Mouse (Mus musculus): ENCODE data around the gene Rpl19.

DNA sequence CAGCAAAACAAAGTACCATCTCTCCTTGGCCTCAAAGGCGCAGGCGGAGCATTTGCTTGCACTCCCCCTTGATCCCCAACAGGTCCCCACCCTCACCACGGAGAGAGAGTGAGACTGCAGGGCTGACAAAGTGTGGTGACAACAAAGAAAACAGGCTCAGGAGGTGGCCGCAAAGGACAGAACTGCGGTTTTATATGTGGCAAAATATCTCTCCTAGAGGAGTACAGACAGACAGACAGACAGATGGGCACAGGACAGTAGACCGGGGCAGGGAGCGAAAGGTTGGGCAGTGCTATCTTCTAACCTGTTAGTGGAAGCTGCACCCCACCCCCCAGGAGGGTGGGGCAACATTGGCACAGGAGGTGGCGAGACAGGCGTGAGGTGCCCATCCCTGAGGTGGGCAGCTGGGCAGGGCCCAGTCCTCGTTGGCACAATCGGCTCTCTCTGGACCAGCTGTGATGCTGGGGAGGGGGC lies 25.1 kb upstream of the Rpl19 start:
- no peak for TF ChIP-seq POLR2A (IDR thresholded peaks at IDR 0.05; ENCODE audit: borderline replicate concordance, low read depth, low read length)
- no peak for TF ChIP-seq CTCF (IDR thresholded peaks at IDR 0.05; ENCODE audit: low read depth, low read length)
